Mouse (Mus musculus) retina, embryonic 14.5 days (tissue): ENCODE measurements at regions not wholly inside any gene's neighbourhood (a gene's known extent, or its start where the extent isn't known, plus 50 kb on each side); places are given as distances from the start of the nearest gene placed in this dataset.
A peak's percentile ranks its signal among the peaks of the same experiment; 100 is the strongest.

Experiments used
- DNase-seq: peaks from one replicate; pipeline ENCODE4 v3.0.0-alpha.2; 2015; ENCODE audit warnings: low spot score

DNA sequence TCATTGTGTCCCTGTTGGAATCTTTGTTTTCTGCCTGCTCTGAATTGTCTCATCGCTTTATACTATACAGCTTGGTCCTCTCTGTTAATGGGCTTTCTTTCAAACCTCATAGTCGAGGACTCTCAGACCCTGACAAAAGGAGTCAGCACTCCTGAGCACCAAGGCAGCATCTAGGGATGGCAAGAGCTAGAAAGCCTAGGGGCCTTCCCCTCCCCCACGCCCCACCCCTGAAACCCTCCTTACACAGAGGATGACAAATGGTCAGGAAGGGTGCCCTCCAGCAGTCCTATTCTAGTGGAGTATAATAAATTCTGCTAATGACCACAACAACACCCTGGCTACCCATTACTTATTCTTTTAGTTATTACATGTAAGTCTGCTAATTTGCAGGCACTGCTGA is 74.4 kb downstream of the Tbx19 start:
- no peak for DNase-seq

- DNase-seq: no peak
Measured at GRCm38 (mm10) chr1:165084753-165085152, 75.8 kb downstream of the Tbx19 start.

- no peak for DNase-seq
Measured at GRCm38 (mm10) chr1:165084179-165084578, 76.4 kb downstream of the Tbx19 start.

DNA sequence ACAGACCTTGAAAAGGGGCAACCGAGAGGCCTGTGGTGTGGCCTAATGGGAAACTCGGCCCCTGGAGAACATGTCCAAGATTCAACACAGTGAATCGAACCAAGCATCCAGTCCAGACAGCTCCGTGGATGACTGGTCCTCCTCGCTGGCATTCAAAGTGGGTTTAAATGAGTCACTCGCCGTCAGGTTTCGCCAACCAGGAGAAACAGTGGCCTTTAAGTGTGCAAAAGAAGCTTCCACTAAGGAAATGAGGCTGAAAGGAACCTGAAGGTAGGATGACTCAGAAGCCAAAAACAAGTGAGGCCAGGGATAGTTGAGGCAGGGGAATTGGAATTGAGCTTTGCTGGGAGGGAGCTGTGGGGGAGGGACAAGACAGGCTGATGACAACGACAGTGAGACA is 80.2 kb downstream of the Tbx19 start:
- DNase-seq: no peak

- no peak for DNase-seq
Measured at GRCm38 (mm10) chr1:165077313-165077712, 83.3 kb downstream of the Tbx19 start.

DNA sequence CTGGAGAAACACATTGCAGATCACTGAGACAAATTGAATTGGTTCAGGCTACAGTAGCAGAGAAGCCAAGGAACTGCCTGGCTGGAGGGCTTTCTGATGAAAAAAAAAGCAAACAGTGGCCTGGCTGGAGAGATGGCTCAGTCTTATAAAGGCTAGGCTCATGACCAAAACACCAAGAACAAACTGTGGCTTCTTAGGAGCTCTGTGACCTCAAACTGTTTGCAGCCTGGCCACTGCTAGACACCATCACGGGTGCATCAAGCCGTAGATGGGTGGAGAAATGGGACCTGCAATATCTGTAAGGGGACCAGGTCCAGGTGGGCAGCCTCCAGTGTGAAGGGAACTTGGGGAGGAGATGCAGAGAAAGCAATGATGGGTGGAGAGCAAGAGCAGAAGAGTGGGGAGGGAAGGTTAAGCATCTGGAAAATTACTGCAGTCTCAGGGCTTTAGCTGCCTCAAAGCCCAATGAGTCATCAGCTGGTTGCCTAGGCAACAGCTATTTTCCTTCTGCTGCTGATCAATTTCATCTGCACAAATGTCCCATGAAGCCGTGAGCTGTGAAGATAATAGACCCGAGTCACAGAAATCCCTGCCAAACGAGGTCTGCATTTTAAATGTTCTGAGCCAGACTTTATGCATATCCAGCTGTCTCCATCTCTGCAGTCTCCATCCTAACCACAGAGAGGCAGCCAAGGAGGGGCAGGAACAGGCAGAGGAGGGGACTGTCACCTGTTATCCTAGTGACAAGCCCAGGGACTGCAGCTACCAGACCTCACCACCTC is 85.1 kb downstream of the Tbx19 start:
- DNase-seq: peak; percentile 53

GRCm38 (mm10) chr1:165071831-165072491 is 88.6 kb downstream of the Tbx19 start:
- no peak for DNase-seq

- no peak for DNase-seq
Measured at GRCm38 (mm10) chr1:165064981-165065380, 95.6 kb downstream of the Tbx19 start.

DNA sequence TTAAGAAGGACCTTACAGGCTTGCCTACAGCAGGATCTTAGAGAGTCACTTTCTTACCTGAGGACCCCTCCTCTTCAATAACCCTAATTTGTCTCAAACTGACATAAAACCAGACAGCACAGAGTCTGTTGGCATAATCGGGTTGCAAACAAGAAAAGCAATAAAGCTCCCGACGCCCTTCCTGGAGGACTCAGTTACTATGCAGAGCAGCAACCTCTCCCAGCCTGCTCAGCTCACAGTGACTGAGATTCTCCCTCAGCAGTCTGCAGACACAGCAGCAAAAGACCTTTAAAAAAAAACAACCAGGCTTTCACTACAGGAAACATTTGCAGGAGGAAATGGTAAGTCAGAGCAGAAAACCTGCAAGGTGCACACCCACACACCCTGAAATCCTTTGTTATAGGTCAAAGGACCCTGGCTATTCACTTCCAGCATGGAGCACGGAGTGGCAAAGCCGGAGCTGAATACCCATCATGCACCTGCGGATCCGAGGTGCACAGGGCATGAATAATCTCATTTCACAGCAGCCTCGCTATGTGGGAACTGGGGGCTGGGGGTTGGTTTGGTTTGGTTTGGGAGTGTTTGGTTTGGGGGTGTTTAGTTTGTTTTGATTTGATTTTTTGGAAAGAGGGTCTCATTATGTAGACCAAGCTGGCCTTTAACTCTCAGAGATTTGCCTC is 97.6 kb downstream of the Tbx19 start:
- DNase-seq: peak; percentile 13

DNA sequence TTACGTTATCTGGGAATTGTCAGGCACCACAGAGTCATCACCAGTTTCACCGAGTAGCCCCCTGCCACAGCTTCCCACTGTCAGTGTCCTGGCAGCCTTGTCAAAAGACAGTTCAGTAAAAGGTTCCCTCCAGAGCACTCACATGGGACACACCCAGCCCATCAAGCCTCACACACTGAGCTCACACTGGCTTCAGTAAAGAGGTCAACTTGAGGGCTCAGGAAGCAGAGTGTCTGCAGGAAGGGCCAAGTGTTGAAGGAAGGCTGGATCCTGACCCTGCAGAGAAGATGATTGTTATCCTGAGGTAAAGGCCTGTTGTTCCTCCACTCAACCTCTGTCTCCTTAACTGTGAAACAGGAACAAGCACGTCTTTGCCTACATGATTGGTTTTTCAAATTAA is 99.2 kb downstream of the Tbx19 start:
- no peak for DNase-seq

- no peak for DNase-seq
Measured at GRCm38 (mm10) chr1:165054245-165054644, 106.3 kb downstream of the Tbx19 start.

GRCm38 (mm10) chr1:165051294-165051693 is 109.3 kb downstream of the Tbx19 start:
- no peak for DNase-seq

GRCm38 (mm10) chr1:165050176-165050575 is 110.4 kb downstream of the Tbx19 start:
- DNase-seq: no peak

DNA sequence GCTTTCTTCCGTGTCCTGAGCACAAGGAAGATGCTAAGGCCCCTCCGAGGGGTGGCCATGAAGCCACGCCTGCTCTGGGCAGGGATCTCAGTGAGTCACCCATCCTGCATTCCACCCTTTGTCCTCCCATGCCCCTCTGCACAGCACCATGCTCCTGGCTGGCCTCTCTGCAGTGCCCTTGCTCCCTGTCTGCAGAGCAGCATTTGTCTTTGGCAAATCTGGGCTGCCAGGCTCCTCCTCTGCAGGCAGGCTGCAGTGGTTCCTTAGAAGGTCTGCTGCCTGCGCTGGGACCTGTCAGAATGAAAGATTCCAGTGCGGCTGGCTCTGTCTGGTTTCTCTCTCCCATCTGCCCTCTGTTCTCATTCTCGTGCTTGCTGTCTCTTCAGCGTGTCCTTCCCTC is 111.3 kb upstream of the Xcl1 start:
- DNase-seq: peak; percentile 12

GRCm38 (mm10) chr1:165046056-165046455 is 110.7 kb upstream of the Xcl1 start:
- no peak for DNase-seq

DNA sequence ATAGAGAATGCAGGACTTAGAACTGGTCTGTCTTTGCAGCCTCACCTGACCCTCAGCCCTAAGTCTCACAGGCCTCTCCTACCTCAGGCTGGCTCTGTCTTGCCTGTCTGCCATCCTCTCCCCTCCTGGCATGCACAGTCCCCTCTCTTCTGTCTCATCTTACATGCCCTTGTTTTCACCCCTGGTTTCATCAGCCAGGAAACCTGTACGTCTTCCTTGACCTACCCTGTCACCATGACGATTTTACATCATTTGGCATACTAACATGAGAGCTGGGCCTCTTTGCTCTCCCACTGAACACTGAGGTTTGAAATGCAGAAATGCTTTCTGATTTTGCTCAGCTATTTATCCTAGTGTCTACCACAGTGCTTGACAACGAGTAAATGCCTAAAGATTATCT is 108.0 kb upstream of the Xcl1 start:
- no peak for DNase-seq

- no peak for DNase-seq
Measured at GRCm38 (mm10) chr1:165042105-165042504, 106.8 kb upstream of the Xcl1 start.

- no peak for DNase-seq
Measured at GRCm38 (mm10) chr1:165036631-165037030, 101.3 kb upstream of the Xcl1 start.

GRCm38 (mm10) chr1:165035618-165036017 is 100.3 kb upstream of the Xcl1 start:
- DNase-seq: peak; percentile 17

GRCm38 (mm10) chr1:165020960-165021563 is 85.7 kb upstream of the Xcl1 start:
- no peak for DNase-seq

DNA sequence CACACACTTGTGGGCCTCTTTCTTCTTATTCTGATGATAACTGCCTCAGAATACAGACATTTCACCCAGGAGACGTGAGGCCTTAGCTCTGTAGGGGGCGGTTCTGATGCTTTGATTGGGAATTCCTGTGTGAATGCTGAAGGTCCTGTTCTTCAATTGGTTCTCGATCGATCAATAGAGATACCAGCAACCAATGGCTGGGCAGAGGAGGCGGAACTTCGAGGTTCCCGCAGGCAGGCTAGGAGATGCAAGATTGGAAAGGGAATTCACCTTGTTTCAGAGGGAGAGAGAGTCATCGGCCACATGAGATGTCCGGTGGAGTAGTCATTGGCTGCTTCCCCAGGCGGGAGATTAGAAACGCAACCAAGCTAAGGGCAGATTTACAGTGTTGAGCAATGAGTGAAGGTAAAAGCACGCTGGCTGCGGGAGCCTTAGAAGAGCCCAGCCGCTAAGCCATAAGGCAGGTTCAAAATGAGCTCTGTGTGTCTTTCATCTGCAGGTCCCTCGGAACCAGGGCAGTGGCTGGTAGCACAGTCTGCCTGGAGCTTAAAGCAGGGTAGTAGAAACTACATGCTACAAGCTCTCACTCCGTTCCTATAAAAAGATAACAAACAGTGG is 83.5 kb upstream of the Xcl1 start:
- peak; percentile 71 for DNase-seq

DNA sequence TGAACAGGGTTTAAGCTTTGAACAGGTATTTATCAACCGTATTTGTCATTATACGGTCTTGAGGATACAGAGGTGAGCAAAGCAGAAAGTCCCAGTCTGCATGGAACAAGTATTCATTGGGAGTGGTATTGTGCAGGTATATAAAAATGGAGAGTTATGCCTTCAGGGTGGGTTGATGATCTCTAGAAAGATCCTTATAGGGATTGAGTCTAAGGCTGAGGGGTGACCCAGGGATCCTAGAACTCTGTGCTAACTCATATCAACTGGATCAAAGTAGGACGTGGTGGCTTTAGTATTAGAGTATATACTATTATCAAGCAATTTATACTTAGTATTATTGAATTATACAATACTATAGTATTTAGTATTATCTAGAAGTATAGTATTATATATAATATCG is 82.9 kb upstream of the Xcl1 start:
- no peak for DNase-seq
